Mouse (Mus musculus): ENCODE measurements around the gene Prg3. TPM values are rescaled to one million over a fixed set of nuclear protein-coding genes. Genes with fewer than 3 reads are reported as not detected.

The Prg3 gene
- total and polyA plus RNA-seq, 3 experiments, result not detected

- in situ Hi-C loops (cut with MboI; ENCODE audit: low pct_ligation_motif_present, low pct_unique_long_range_greater_than_20kb, low sequenced_read_pairs), result loop anchor here (10.0 kb wide), 1 partner anchor 197 kb away; the partner anchor contains the start of genes Smtnl1 and Timm10
Measured at GRCm38 (mm10) chr2:85022043-85022442, 34.0 kb downstream of the Prg3 start.

GRCm38 (mm10) chr2:85026178-85026577 lies 38.2 kb downstream of the Prg3 start:
- dilution Hi-C loops (cut with MboI; ENCODE audit: extremely low pct_ligation_motif_present, extremely low pct_unique_long_range_greater_than_20kb, low sequenced_read_pairs) (no loop called here), in situ Hi-C loops (cut with MboI; ENCODE audit: low pct_ligation_motif_present, low pct_unique_long_range_greater_than_20kb, low sequenced_read_pairs) (loop anchor here (10.0 kb wide), 1 partner anchor 201 kb away; the partner anchor contains the start of genes Smtnl1 and Timm10)
- H3K9ac ChIP-seq (ENCODE audit: insufficient read depth, low read depth), result no peak overlapping the region
- TF ChIP-seq CTCF (conservative IDR thresholded peaks at IDR 0.05 in 1 of 2, IDR thresholded peaks at IDR 0.05 in 1 of 2; ENCODE audit: low read depth in 2 of 2, low read length in 2 of 2) (peak in 1 of 2 experiments; percentile 32; a peak in 2 of 4 replicates), ELF1 (IDR thresholded peaks at IDR 0.05; ENCODE audit: low read depth, low read length) (no peak), RAD21 (IDR thresholded peaks at IDR 0.05; ENCODE audit: low read depth, low read length) (peak; percentile 30), SMC3 (IDR thresholded peaks at IDR 0.05; ENCODE audit: low read depth, low read length) (peak; percentile 4; the same call in 1 of the 2 replicates)
- H3K4me1 ChIP-seq (ENCODE audit: control insufficient read depth in 1 of 2, insufficient read depth in 2 of 2), result peaks cover 2 to 25% of the 10 kb centered on the region in 2 experiments; a peak in 3 of 4 replicates
- no peak for DNase-seq (ENCODE audit: extremely low read depth)
- no peaks in the 10 kb centered on the region for H3K27me3 ChIP-seq (replicated peaks)
- no peak overlapping the region for H3K27ac ChIP-seq (ENCODE audit: insufficient read depth, low read depth)
- H3K4me2 ChIP-seq (ENCODE audit: insufficient read depth, low read depth, poor library complexity, severe bottlenecking), result no peak overlapping the region
- H3K9me3 ChIP-seq (replicated peaks; ENCODE audit: low read length), result no peaks in the 10 kb centered on the region
- H3K79me2 ChIP-seq (replicated peaks; ENCODE audit: control insufficient read depth, extremely low read depth, insufficient read depth, poor library complexity, severe bottlenecking), result no peaks in the 10 kb centered on the region
- no peaks in the 10 kb centered on the region for H3K36me3 ChIP-seq (replicated peaks in 1 of 2; ENCODE audit: control insufficient read depth in 1 of 2, insufficient read depth in 1 of 2, low read length in 1 of 2)
- H3K4me3 ChIP-seq (replicated peaks in 1 of 3; ENCODE audit: low read depth in 2 of 3, low read length in 2 of 3, poor library complexity in 1 of 3), result no peak overlapping the region

More at GRCm38 (mm10) chr2:85022043-85022442, 34.0 kb downstream of the Prg3 start:
- no peak for TF ChIP-seq E2F4 (IDR thresholded peaks at IDR 0.05; ENCODE audit: insufficient replicate concordance, low read depth, low read length)
- TF ChIP-seq RAD21 (IDR thresholded peaks at IDR 0.05; ENCODE audit: low read depth, low read length), result peak; percentile 48
- TF ChIP-seq ETS1 (conservative IDR thresholded peaks at IDR 0.05; ENCODE audit: low read depth, low read length), result no peak
- peak; percentile 46 for TF ChIP-seq SMC3 (IDR thresholded peaks at IDR 0.05; ENCODE audit: low read depth, low read length)
- TF ChIP-seq CTCF (conservative IDR thresholded peaks at IDR 0.05 in 1 of 2, IDR thresholded peaks at IDR 0.05 in 1 of 2; ENCODE audit: low read depth in 2 of 2, low read length in 2 of 2), result peak in 1 of 2 experiments; percentile 59; a peak in 3 of 4 replicates
- Histone ChIP-seq H3K27me3 (replicated peaks) (no peaks in the 10 kb centered on the region), H3K9ac (ENCODE audit: insufficient read depth, low read depth) (no peak overlapping the region), H3K9me3 (replicated peaks; ENCODE audit: low read length) (no peaks in the 10 kb centered on the region), H3K4me3 (replicated peaks in 1 of 3; ENCODE audit: low read depth in 2 of 3, low read length in 2 of 3, poor library complexity in 1 of 3) (no peak overlapping the region), H3K4me2 (ENCODE audit: insufficient read depth, low read depth, poor library complexity, severe bottlenecking) (no peak overlapping the region), H3K79me2 (replicated peaks; ENCODE audit: control insufficient read depth, extremely low read depth, insufficient read depth, poor library complexity, severe bottlenecking) (no peaks in the 10 kb centered on the region), H3K4me1 (ENCODE audit: control insufficient read depth in 1 of 2, insufficient read depth in 2 of 2) (peaks cover 0 to 9% of the 10 kb centered on the region in 2 experiments; a peak in 2 of 4 replicates), H3K36me3 (replicated peaks in 1 of 2; ENCODE audit: control insufficient read depth in 1 of 2, insufficient read depth in 1 of 2, low read length in 1 of 2) (no peaks in the 10 kb centered on the region), H3K27ac (ENCODE audit: insufficient read depth, low read depth) (no peak overlapping the region)
- dilution Hi-C loops (cut with MboI; ENCODE audit: extremely low pct_ligation_motif_present, extremely low pct_unique_long_range_greater_than_20kb, low sequenced_read_pairs), result no loop called here
- DNase-seq (ENCODE audit: extremely low read depth), result no peak

GRCm38 (mm10) chr2:85027281-85027680 lies 39.3 kb downstream of the Prg3 start:
- no peaks in the 10 kb centered on the region for H3K9me3 ChIP-seq (replicated peaks; ENCODE audit: low read length)
- H3K27me3 ChIP-seq (replicated peaks), result no peaks in the 10 kb centered on the region
- H3K27ac ChIP-seq (ENCODE audit: insufficient read depth, low read depth), result no peak overlapping the region
- H3K36me3 ChIP-seq (replicated peaks in 1 of 2; ENCODE audit: control insufficient read depth in 1 of 2, insufficient read depth in 1 of 2, low read length in 1 of 2), result peaks cover 0 to 5% of the 10 kb centered on the region in 2 experiments
- H3K9ac ChIP-seq (ENCODE audit: insufficient read depth, low read depth), result no peak overlapping the region
- peaks cover 2 to 27% of the 10 kb centered on the region in 2 experiments; a peak in 3 of 4 replicates for H3K4me1 ChIP-seq (ENCODE audit: control insufficient read depth in 1 of 2, insufficient read depth in 2 of 2)
- DNase-seq (ENCODE audit: extremely low read depth), result no peak
- H3K79me2 ChIP-seq (replicated peaks; ENCODE audit: control insufficient read depth, extremely low read depth, insufficient read depth, poor library complexity, severe bottlenecking), result no peaks in the 10 kb centered on the region
- in situ Hi-C loops (cut with MboI; ENCODE audit: low pct_ligation_motif_present, low pct_unique_long_range_greater_than_20kb, low sequenced_read_pairs) (loop anchor here (10.0 kb wide), 1 partner anchor 202 kb away; the partner anchor contains the start of genes Smtnl1 and Timm10), dilution Hi-C loops (cut with MboI; ENCODE audit: extremely low pct_ligation_motif_present, extremely low pct_unique_long_range_greater_than_20kb, low sequenced_read_pairs) (no loop called here)
- no peak for TF ChIP-seq ELF1 (IDR thresholded peaks at IDR 0.05; ENCODE audit: low read depth, low read length)
- TF ChIP-seq NRF1 (IDR thresholded peaks at IDR 0.05; ENCODE audit: low read depth, low read length), result no peak
- TF ChIP-seq POLR2A (IDR thresholded peaks at IDR 0.05; ENCODE audit: low read depth, low read length), result no peak
- H3K4me3 ChIP-seq (replicated peaks in 1 of 3; ENCODE audit: low read depth in 2 of 3, low read length in 2 of 3, poor library complexity in 1 of 3), result no peak overlapping the region
- no peak overlapping the region for H3K4me2 ChIP-seq (ENCODE audit: insufficient read depth, low read depth, poor library complexity, severe bottlenecking)

Data from CH12.LX (cell line).